Mouse (Mus musculus) ES-E14 (cell line): ENCODE data around the gene Itsn1. TPM values are rescaled to one million over a fixed set of nuclear protein-coding genes. Genes with fewer than 3 reads are reported as not detected.

Source experiments
- DNase-seq: peaks from one replicate; pipeline ENCODE4 v3.0.0-alpha.2; 2013; ENCODE audit warnings: low read depth, low spot score
- H3K27ac ChIP-seq: 2 replicates; pipeline ENCODE4 v1.5.1; 2012; ENCODE audit warnings: low read depth, mild to moderate bottlenecking, low read length, moderate library complexity, mixed read lengths; ENCODE audit not compliant: poor library complexity, insufficient read depth, severe bottlenecking
- H3K36me3 ChIP-seq: 2 replicates; pipeline ENCODE4 v1.6.1; 2012; ENCODE audit warnings: mild to moderate bottlenecking, low read length, moderate library complexity, mixed read lengths; ENCODE audit not compliant: control insufficient read depth, poor library complexity, insufficient read depth, severe bottlenecking
- H3K4me1 ChIP-seq, 2 experiments: fragments of 150-350 bp in 1 of 2; sonication (generic) in 1 of 2; 2 replicates each; pipeline ENCODE4 v1.6.1; 2012; ENCODE audit warnings: low read length in 2 of 2, mild to moderate bottlenecking in 1 of 2, mixed read lengths in 1 of 2; ENCODE audit not compliant: control insufficient read depth in 2 of 2, insufficient read depth in 2 of 2, poor library complexity in 1 of 2
- H3K4me3 ChIP-seq, 2 experiments: fragments of 150-350 bp in 1 of 2; sonication (generic) in 1 of 2; 2 replicates each; pipeline ENCODE4 v1.5.1; 2012; ENCODE audit warnings: low read length in 2 of 2, low read depth in 1 of 2, mild to moderate bottlenecking in 1 of 2, mixed read lengths in 1 of 2; ENCODE audit not compliant: insufficient read depth in 1 of 2, poor library complexity in 1 of 2, severe bottlenecking in 1 of 2
- H3K9ac ChIP-seq: 2 replicates; pipeline ENCODE4 v1.6.1; 2012; ENCODE audit warnings: low read depth, mild to moderate bottlenecking, low read length, mixed read lengths; ENCODE audit not compliant: poor library complexity, insufficient read depth, severe bottlenecking
- H3K9me3 ChIP-seq: fragments of 150-350 bp; sonication (generic); 2 replicates; pipeline ENCODE4 v1.6.1; 2012; ENCODE audit warnings: low read depth, mild to moderate bottlenecking, low read length; ENCODE audit not compliant: control insufficient read depth, insufficient read depth
- CHD2 ChIP-seq: IDR thresholded peaks from 2 replicates; pipeline ENCODE4 v1.6.1; 2014; ENCODE audit warnings: mild to moderate bottlenecking, low read depth, low read length, inconsistent platforms
- HCFC1 ChIP-seq: IDR thresholded peaks from 2 replicates; pipeline ENCODE4 v1.6.1; 2012; ENCODE audit warnings: low read length, inconsistent platforms, borderline replicate concordance; ENCODE audit not compliant: insufficient read depth
- MAFK ChIP-seq: IDR thresholded peaks from 2 replicates; pipeline ENCODE4 v1.6.1; 2014; ENCODE audit warnings: mild to moderate bottlenecking, low read depth, low read length, inconsistent platforms; ENCODE audit not compliant: insufficient read depth
- ZC3H11A ChIP-seq: IDR thresholded peaks from 2 replicates; pipeline ENCODE4 v1.6.1; 2012; ENCODE audit warnings: low read depth, mild to moderate bottlenecking, inconsistent platforms, low read length, borderline replicate concordance
- ZNF384 ChIP-seq: IDR thresholded peaks from 2 replicates; pipeline ENCODE4 v1.6.1; 2012; ENCODE audit warnings: low read depth, low read length, inconsistent platforms
- in situ Hi-C, 2 experiments: fragments of 600-800 bp; cut with MboI; formaldehyde crosslinking; loops; one replicate each; pipeline ENCODE4 v1.15.1; 2025; ENCODE audit warnings: low sequenced_read_pairs in 2 of 2, inconsistent platforms in 1 of 2; ENCODE audit not compliant: unreplicated experiment in 2 of 2
- total RNA-seq: library from RNA; depleted of rRNA; stranded (reverse); fragments of 300-350 nt; gene quantifications from 2 replicates; pipeline ENCODE4 v1.2.3, GENCODE M21; 2012

Itsn1 gene
- total RNA-seq, 1 experiment = 28.6 TPM

DNA sequence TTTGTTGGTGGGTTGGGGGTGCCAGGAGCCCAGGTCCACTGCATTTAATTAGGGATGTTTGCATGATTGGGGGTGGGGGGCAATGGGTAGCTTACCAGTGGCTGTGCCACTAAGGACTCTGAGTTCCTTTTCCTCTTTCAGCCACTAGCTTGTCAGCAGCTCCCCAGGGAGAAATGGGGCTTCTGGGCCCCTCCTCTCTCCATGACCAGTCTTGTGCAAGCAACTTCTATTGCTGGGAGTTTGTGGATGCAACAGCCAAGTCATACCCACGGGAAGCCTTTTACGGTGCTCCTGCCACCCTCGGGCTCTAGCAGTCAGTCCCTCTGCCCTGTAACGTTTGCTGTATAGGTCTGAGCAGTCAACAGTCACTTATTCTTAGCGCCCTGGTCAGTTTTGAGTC lies 5.7 kb downstream of the Itsn1 start:
- Histone ChIP-seq H3K9me3 (no peaks in the 10 kb centered on the region), H3K4me3 (no peak overlapping the region), H3K27ac (no peak overlapping the region), H3K9ac (no peak overlapping the region), H3K36me3 (no peaks in the 10 kb centered on the region), H3K4me1 (peaks cover 0 to 13% of the 10 kb centered on the region in 2 experiments; a peak in 2 of 4 replicates)
- TF ChIP-seq ZC3H11A (no peak), ZNF384 (no peak), MAFK (no peak), CHD2 (no peak), HCFC1 (no peak)
- in situ Hi-C loops = no loop called here
- no peak for DNase-seq

DNA sequence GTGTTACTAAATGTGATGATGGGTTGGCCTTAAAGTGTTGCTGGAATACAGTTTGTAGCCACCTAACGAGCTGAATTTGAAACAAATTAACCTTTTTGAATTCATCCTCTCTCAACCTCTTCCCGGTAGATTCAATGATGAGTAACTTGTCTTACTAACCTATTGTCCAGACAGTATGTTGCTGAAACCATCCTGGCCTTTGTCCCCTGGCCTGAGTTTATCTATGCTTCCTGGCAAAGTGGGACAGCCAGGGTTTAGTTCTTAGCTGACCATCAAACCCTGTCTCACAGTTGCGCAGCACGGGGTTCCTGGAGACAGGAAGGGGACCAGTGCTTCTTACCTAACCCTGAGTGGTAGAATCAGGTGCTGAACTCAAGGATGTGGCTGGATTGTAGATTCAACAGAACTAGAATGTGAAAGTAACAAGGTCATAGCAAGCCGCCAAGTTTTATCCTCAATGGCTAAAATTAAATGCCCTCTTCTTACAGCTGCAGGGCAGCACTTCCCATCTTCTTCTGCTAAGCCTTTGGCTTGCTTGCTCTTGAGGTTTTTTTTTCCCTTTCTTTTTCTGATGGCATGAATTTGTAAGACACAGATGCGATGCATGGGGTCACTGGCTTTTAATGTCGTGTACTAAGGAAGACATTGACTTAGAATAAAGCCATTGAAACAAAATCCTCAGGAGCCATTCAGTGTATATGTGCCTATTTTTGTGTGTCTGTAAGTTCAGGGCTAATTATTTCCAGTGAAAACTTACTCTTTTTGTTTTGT lies 7.2 kb downstream of the Itsn1 start:
- Histone ChIP-seq H3K9me3 (no peaks in the 10 kb centered on the region), H3K27ac (no peak overlapping the region), H3K4me3 (no peak overlapping the region), H3K36me3 (no peaks in the 10 kb centered on the region), H3K4me1 (peaks cover 0 to 22% of the 10 kb centered on the region in 2 experiments; a peak in 2 of 4 replicates), H3K9ac (no peak overlapping the region)
- TF ChIP-seq ZNF384 = peak; percentile 55; the same call in 1 of the 2 replicates
- TF ChIP-seq ZC3H11A = no peak
- in situ Hi-C loops = no loop called here
- no peak for DNase-seq

DNA sequence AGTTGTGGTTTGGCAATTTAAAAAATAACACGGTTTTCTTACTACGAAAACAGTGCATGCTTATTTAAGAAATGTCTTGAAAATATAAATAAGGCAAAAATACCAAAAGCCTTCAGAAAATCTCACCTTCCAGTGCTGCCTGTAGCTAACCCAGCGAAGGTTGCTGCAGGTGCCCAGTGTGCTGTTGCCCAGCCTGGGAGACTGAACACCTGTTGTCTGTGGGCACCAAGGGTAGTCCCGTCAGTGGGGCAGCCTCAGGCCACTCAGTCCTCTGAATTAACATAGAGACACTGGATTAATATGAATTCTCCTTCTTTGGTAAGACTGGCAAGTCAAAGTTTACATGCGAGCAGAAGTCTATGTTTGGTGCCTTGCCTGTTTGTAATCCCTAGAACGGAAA lies 9.4 kb downstream of the Itsn1 start:
- no peak overlapping the region for H3K27ac ChIP-seq
- no peak overlapping the region for H3K4me3 ChIP-seq
- no peaks in the 10 kb centered on the region for H3K36me3 ChIP-seq
- in situ Hi-C loops = no loop called here
- no peak overlapping the region for H3K9ac ChIP-seq
- H3K9me3 ChIP-seq = no peaks in the 10 kb centered on the region
- DNase-seq = no peak
- TF ChIP-seq MAFK (no peak), ZNF384 (no peak)
- H3K4me1 ChIP-seq = peaks cover 0 to 22% of the 10 kb centered on the region in 2 experiments; a peak in 2 of 4 replicates

DNA sequence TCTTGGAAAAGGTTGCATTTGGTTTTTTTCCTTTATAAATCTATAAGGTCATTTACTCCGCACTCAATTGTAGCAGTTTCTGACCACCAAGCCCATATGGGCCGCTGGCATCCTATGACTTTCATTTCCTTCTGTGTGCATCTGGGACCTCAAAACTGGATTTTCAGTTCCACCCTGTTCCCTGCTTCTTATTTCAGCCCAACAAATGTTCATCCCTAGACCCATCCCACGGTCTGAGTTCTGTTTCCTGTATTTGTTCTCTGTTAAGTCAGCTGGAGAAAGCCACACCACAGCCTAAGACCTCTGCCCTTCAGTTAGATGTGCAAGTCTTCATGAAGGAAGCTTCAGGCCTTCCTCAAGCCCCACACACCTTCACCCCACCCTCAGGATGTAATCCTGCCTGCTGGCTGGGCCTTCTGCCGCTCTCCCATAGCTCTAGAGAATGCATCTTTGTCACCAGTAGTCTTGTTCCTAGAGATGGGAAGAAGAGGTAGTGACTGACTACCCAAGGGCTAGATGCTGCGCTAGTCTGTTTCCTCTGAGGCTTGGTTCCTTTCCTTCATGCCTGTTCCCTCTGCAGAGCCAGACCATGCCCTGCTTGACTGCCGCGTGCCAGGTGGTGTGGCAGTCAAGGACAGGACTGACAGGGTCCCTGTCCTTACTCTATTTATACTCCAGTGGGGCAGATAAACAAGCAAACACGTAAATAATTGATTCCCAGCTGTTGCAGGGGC lies 11.3 kb downstream of the Itsn1 start:
- Histone ChIP-seq H3K9me3 (no peaks in the 10 kb centered on the region), H3K9ac (no peak overlapping the region), H3K4me3 (no peak overlapping the region), H3K27ac (peak overlapping the region; percentile 9; the same call in 1 of the 2 replicates), H3K4me1 (peaks cover 0 to 20% of the 10 kb centered on the region in 2 experiments; a peak in 2 of 4 replicates), H3K36me3 (no peaks in the 10 kb centered on the region)
- TF ChIP-seq ZNF384 (no peak), MAFK (no peak), ZC3H11A (no peak), CHD2 (no peak), HCFC1 (no peak)
- DNase-seq = no peak
- in situ Hi-C loops = no loop called here
